Mouse (Mus musculus) left cerebral cortex, postnatal 25 days (tissue): ENCODE measurements around the gene Agbl4. TPM values are rescaled to one million over a fixed set of nuclear protein-coding genes. Genes with fewer than 3 reads are reported as not detected.

Experiments
- DNase-seq, 2 experiments: peaks; one replicate each; pipeline ENCODE4 v3.0.0; 2022; ENCODE audit warnings: low spot score in 2 of 2, mixed read lengths in 1 of 2
- intact Hi-C: fragments of 180-260 bp; cut with DNase I; formaldehyde crosslinking; loops from one replicate; pipeline ENCODE4 v1.15.1; 2025
- total RNA-seq, 2 experiments: library from RNA; stranded (reverse); gene quantifications; 2 replicates each; pipeline ENCODE4 v1.2.3; 2021

The Agbl4 gene
- 10 to 100 TPM; 21.2 to 22.6 TPM for total RNA-seq

DNA sequence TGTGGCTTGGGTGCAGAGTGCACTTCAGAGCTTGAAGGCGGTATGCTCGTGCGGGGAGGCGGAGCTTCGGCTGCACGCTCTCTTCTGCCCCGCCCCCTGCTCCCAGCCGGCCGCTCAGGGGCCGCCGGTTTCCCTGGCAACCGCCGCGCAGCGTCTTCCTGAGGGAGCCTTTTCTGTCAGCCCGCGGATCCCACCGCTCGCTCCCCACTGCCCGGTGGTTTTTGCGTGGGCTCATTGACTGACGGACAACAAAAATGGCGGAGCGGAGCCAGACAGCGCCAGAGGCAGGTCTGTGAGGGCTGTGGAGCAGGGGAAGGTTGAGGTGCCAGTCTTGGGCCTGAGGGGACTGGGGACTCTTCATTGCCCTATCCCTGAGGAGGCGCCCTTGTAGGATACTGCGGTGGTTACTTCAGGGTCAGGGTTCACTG is at the start of gene Agbl4:
Agbl4 (plus strand) TSS at position 44 of the 428 bp plus-strand sequence.
- peak; percentile 78 to 85 for DNase-seq
- intact Hi-C loops: no loop called here

DNA sequence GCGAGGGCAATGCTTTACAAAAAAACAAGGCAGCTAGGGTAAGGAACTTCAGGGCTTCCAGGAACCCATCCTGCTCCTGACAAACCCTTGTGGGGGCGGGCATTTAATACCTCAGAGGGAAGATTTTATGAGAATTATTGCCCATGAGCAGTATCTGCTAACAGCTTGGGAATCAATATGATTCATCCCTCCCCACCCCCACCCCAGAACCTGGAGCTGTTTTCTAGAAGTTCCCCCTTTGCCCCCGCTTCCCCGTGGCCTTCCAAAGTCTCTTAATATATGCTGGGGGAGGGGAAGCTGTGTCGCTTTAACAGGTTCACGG is 46.6 kb upstream of the Agbl4 start:
- peak in 1 of 2 experiments; percentile 8 for DNase-seq
- intact Hi-C loops: loop anchor here (2.0 kb wide), 1 partner anchor 64 kb away; no protein-coding TSS in a partner anchor

DNA sequence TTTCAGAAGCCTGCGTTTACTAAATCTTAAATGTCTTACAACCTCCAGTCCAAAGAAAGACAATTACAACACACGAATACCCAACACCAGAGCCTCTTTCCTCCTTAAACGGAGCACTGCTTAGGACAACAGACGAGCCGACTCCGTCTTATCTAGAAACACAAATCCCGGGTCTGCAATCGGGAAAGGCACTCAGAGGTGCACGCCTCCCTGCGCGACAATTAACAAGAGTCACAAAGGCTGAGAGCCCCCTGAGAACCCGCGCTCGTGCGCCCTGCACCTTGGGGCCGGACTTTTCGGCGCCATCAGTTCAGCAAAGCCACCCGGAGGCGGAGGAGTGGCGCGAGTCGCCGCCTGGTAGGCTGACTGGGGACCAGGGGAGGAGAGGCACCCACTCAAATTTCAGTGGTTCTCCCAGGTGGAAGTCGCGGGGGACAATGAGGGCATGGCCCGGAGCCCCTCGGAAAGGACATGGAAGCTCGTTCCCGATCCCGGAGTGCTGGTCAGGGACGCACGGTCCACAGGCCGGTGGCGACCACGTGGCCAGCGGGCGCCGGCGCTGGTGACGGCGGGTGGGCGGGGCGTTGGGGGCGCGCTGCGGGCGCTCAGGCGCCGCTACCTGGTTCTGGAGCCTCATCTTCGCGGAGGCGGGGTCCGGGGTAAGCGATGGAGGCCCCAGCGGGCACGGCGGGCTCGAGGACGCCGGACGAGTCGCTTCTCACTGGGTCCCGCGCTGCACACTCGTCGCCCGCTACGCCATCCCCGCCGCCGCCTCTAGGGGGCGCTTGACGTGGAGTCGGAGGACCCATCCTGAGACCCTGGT is 46.1 kb upstream of the Agbl4 start, which contains the start of gene Elavl4:
Elavl4 (minus strand) TSS at position 732 of the 823 bp plus-strand sequence.
- intact Hi-C loops: loop anchor here (2.0 kb wide), 1 partner anchor 65 kb away; no protein-coding TSS in a partner anchor
- peak; percentile 71 to 82 for DNase-seq

DNA sequence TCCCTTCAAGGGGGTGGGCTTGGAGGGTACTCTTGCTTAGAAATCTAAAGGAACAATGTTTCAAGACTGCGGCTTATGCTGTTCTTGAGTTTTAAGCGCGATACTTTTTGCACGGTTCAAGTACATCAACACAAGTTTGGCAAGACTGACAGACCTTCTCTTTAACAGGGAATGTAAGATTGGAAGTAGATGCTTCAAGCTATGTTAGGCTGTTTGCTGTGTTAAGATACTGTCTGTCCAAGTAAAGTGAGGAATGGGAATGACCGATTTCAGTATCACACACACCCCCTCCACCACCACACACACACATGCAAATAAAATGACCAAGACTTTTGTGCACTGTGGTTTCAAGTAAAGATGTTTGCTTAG is 45.5 kb upstream of the Agbl4 start:
- intact Hi-C loops: no loop called here
- DNase-seq: no peak

DNA sequence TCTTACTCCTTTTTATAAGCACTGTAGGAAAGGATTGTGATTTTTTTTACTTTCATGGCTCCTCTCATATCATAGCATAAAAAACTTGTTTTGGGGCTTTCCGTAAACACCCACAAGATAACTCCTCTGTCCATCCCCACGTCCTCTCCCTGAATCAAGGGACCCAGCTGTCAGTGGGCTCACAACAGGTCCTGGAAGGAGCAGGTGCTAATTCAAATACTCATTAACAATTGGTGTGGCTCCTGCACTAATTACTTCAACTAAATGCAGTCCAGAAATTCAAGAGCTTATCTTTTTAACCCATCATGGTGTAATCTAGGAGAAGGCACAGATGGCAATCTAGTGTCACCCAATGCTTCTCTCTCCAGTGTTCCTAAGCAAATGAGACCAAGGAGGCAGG is 36.9 kb upstream of the Agbl4 start:
- DNase-seq: no peak
- intact Hi-C loops: no loop called here

DNA sequence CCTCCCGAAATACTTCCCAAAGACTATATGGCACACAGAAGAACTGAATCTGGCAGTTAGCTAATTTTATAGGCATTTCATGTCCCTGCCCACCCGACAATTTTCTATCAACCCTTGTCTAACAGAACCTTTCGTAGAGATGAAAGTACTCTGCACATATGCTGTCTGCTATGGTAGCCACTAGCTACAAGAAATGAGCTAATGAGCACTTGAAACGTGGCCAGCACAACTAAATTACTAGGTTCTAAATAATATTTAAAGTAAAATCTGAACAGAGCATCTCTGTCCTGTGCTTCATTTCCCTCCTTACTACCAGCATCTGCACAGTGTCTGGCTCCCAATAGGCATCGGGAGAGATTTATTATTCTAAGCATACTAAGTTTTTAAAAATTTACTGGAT is 1.2 kb upstream of the Agbl4 start:
- DNase-seq: no peak

DNA sequence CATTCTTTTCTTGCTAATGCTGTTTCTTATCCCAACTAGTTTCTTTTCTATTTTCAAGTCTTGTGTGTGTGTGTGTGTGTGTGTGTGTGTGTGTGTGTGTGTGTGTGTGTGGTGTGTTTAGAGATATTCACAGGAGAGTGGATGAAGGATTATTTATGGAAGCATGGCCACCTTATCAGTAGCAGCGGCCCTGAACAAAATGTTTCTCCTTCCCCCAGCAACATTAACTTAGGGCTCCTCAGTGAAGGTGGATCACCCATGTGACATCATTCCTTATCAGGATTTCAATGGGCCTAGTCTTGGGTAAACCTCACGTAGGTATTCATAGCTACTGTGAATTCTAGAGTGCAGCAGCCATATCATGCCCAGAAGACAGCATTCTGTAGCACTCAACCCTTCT is 22.8 kb downstream of the Agbl4 start:
- DNase-seq: no peak
- intact Hi-C loops: no loop called here

More for the DNA sequence above, 1.2 kb upstream of the Agbl4 start:
- intact Hi-C loops: no loop called here

DNA sequence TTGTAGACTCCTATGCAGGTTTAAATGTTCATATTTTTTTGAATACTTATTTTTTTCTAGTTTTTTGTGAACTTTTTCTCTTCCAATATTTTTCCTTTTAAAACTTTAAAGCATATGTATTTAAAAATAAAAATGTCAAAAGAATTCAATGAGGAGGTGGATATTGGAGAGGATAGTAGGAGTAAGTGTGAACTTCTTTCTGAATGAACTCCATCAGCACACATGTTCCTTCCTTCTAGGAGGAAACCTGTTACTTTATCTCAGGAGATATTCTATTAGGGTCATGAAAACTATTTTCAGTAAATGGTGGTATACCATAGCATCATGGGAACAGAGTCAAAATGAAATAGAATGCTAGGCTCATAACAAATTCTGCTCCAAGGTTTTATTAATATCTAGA is 30.2 kb downstream of the Agbl4 start:
- intact Hi-C loops: no loop called here
- DNase-seq: peak in 1 of 2 experiments; percentile 9

DNA sequence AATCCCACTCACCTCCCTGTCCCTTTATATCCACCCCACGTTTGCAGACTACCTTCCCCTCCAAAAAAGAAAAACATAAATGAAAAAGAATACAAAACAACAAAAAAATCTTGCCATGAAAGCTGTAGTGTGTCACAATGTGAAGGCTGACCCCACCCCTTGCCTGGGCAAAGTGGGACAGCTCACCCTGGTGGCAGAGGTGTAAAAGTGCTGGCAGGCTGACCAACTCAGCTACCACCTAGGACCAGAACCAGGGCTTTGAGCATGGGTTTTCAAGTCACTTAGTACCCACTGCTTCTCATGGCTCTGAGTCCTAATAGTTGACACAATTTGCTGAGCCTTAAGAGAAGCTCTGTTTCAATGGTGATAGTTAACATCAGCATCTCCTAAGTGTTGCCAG is 96.9 kb downstream of the Agbl4 start:
- intact Hi-C loops: no loop called here

DNA sequence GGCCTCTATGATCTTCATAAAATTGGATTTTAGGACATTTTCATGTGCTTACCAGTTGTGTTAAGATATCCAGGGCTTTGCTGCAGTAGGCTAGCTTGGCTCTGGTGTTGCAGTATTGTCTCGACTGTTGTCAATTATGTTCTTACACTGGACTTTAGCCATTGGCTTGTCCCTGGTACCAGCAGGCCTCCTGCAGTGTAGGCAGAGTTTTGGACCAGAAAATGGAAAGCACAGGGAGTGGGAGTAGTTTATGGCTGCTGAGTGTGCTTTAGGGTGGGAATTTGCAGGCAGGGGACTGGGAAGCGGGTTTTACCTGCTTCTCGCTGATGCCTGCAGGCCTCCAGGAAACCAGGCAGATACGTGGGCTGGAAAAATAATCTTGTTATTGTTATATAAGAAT is 132.3 kb downstream of the Agbl4 start:
- intact Hi-C loops: no loop called here
- peak in 1 of 2 experiments; percentile 49 for DNase-seq

More for the DNA sequence above, 96.9 kb downstream of the Agbl4 start:
- DNase-seq: peak in 1 of 2 experiments; percentile 4

DNA sequence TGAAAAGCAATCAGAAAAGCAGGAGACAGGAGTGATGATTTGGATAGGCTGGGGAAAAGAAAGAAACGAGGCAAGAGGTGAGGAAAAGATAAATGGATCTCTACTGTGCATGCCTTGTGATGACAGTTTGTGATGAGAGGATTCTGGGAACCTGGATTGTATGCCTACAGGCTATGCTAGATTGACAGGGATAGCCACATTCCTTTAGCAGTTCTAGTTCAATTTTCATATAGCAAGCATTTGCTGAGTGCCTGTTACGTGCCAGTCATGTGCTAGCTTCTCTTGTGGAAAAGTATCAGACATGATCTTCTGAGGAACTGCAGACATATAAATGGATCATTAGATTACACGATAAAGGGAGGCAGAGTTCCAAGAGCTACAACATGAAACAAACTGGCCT is 151.8 kb downstream of the Agbl4 start:
- no peak for DNase-seq
- intact Hi-C loops: no loop called here

DNA sequence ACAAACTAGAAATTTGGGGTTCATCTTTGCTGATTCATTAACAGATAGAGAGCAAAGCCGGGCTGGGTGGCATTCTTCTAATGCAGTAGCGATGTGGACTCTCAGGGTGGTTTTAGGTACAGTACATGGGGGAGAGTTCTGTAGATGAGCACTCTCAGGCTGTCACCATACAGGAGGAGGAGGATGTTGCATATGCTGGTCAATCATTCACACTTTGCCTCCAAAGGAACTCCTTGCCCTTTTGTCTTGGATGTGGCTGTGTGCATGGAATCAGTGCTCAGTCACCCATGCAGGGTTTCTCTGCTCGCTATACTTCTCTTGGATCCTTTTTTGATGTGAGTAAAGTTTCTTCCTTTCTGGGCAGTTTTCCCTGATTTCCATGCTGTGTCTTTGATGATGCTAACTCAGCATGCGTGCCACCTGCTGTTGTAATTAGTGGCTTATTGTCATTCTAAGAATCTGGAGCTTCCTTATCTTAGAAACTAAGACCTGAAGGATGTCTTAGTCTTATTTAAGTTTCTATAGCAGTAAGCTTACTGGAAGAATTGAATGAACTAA is 200.3 kb downstream of the Agbl4 start:
- peak in 1 of 2 experiments; percentile 7 for DNase-seq
- intact Hi-C loops: no loop called here

DNA sequence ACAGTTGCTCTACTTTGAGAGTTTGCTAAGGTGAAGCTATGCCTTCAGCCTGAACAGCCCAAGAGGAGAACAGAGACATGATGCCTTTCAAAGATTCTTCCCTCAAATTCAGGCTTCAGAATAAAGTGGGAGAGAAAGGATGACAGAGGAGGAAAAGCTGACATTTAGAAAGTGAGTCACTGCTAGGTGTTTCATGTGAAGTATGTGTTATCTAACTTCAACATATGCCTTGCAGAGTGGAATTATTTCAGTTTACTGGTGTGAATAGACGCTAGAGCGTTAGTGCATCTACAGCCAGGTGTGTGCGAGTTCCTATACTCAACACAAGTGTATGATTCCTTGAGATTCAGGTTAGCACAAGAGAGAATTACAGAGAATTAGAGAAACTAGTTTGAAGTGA is 244.0 kb downstream of the Agbl4 start:
- DNase-seq: peak in 1 of 2 experiments; percentile 52
- intact Hi-C loops: no loop called here

DNA sequence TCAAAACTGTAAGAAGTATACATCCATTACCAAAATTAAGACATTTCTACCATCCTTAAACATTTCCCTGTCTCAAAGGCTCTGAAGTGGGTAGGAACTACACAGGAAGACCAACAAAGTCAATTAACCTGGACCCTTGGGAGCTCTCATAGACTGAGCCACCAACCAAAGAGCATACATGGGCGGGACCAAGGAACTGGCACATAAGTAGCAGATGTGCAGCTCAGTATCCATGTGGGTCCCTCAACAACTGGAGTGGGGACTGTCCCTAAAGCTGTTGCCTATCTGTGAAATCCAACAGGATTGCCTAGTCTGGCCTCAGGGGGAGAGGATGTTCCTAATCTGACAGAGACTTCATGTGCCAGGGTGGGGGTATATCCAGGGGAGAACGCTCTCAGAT is 265.5 kb downstream of the Agbl4 start:
- intact Hi-C loops: no loop called here
- DNase-seq: no peak

DNA sequence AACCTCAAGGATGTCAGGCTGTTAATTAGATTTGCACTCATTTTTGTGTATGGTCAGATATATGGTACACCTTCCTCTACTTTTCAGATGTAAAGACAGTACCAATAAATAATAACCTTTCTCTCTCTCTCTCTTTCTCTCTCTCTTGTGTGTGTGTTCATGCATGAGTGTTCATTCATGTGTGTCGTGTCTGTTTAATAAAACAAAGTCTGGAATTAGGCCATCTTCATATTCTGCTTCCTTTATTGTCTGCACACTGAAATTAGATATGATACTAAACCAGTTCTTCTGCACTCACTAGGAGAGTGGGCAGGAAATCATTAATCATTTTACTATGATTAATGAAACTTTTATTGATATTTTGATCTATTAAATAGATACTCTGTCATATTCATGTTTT is 276.7 kb downstream of the Agbl4 start:
- no peak for DNase-seq
- intact Hi-C loops: no loop called here

DNA sequence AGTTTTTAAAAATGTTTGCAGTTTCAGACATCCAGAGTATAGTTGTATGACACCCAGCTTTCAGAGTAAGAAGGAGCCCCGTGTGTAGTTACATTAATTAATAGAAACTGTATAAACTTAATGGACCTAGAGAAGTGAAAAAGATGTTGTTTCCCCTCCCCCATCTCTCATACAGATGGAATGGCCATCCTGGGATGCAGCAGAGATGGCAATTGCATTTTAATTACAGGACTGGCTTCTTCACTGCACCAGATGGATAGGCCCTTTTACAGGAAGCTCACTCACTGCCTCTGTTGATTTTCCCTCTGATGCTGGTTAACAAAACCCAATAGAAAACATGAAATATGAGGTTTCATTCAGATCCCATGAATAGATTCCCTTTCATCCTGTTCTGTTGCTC is 337.7 kb downstream of the Agbl4 start:
- intact Hi-C loops: no loop called here
- DNase-seq: no peak

DNA sequence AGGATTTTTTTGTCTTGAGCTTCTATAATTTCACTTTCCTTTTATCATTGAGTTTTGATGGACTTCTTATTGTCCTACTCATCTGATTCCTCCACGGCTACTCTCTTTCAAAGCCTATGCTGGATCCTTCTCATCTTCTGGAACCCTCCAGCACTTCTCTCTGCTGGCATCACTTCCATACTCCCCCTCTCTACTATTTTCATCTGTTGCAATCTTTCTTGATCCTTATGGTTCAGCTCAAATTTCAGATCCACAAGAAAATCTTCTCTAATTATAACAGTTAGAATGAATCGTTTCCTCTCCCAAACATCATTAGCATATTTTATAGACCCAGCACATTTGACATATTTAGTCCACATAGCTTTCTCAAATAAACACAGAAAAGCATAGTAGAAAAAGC is 360.5 kb downstream of the Agbl4 start:
- peak; percentile 10 to 84 for DNase-seq
- intact Hi-C loops: no loop called here

DNA sequence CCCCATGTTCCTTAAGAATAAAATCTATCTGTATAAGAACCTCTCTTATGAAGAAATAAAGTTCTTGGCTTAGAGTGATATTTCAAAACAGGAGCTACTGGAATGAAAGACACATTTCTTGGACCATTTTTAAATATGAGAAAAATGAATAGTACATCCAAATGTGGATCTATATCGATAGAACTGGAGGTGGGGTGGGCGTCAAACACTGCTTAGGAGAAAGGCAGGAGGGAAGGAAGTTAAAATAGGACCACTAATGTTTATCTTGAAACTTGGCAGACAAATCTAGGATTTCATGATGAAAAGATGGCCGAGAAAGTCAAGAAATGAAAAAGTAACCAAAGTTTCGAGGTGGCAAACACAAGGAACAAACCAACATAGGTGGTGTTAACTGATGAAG is 391.1 kb downstream of the Agbl4 start:
- intact Hi-C loops: no loop called here
- peak in 1 of 2 experiments; percentile 68 for DNase-seq

DNA sequence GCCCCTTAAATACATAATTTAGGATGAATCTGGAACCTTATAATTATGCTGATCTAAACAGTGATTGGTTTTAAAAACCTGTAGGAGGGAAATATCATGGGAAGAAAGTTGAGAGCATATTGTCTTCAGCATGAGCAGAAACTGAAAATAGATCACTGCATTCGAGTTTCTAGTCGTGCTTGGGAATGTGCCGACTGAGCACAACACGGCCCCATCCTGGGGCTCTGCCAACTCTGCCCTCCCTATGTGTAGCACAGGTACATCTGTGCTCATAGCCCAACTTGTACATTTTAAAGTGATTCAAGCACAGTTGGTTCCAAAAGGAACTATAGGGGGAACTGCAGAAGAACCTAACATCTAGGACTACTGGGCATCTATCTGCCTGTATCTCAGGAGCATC is 402.4 kb downstream of the Agbl4 start:
- DNase-seq: peak; percentile 71 to 82
- intact Hi-C loops: no loop called here

DNA sequence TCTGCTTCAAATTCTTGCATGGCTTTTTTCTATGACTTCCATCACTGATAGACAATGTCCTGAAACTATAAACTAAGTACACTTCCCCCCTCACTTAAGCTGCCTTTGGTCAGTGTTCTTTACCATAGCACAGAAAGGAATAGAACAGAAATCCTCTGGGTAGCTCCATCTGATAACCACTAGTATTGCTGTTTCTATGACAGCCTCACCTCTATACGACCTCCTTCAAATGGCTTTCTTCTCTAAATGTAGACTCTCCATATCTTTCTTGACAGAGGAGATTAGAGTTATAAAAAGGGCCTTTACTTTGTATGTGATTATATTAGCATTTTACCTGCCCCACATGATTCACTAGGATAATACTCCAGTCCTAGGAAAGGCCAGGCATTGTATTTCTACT is 413.5 kb downstream of the Agbl4 start:
- DNase-seq: no peak
- intact Hi-C loops: no loop called here

DNA sequence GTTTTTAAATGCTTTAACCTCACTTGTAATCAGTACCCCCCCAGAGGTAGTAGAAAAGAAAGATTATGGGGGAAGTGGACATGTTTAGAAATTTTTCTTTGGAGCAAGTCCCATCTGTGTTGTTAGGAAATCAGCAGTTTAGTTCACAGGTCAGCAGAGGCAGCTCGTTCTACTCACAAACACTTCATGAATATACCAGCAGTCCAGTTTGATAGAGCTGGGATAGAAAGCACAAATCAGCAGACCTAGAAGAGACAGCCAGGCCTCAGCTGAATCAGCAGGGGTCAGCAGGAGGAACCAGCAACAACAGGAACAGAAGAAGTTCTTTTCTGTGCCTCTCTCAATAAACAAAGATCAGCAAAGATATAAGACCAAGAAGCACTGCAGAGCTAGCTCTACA is 435.3 kb downstream of the Agbl4 start:
- intact Hi-C loops: no loop called here
- no peak for DNase-seq
